Mouse (Mus musculus) gastrocnemius, adult 18-20 months (tissue): Measurements from ENCODE around the gene Uri1. TPM values are rescaled to one million over a fixed set of nuclear protein-coding genes. Genes with fewer than 3 reads are reported as not detected.

Experiments
- DNase-seq: peaks from one replicate; pipeline ENCODE4 v3.0.0; 2021; ENCODE audit warnings: low spot score
- long read RNA-seq, 2 experiments: library from polyadenylated mRNA; stranded (forward); transcript quantifications; one replicate each; pipeline ENCODE4 v2.0.0; 2021
- total RNA-seq, 2 experiments: library from RNA; stranded (reverse); gene quantifications; 2 replicates each; pipeline ENCODE4 v1.2.3; 2021

Uri1 gene
- 10 to 100 TPM; 29.4 to 30.3 TPM for total RNA-seq
- long read RNA-seq, experiment 1, transcript Uri1-201 (11 exons, 3,441 nt), result major isoform, 71 of 82 reads
- long read RNA-seq, experiment 1, partial matches to known transcripts, result 1 of 82 reads
- long read RNA-seq, experiment 1, other reads (novel, unspliced or antisense), result 10 of 82 reads
- long read RNA-seq, experiment 2, transcript Uri1-201 (11 exons, 3,441 nt), result major isoform, 79 of 91 reads
- long read RNA-seq, experiment 2, partial matches to known transcripts, result 4 of 91 reads
- long read RNA-seq, experiment 2, other reads (novel, unspliced or antisense), result 8 of 91 reads

DNA sequence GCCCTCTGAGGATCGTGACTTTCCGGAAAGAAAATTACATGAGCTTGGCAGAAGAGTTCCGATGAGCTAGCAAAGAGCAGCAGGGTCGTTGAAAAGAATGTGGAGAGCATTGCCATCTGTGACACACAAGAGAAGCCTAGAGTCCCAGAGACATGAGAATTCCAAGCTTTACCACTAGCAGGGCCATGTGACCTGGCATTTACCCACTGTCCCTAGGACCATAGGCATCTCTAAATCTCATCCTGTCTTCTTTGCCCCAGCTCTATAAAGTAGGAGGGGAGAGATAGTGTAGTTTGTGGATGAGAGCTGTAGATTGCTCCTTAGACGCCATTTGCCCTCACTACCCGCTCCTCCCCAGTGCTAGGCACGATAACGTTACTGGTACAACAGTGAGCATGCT is at the start of gene Uri1:
Gene Uri1 (minus strand): TSS at position 101 of the 400 bp plus-strand sequence.
- DNase-seq, result no peak

DNA sequence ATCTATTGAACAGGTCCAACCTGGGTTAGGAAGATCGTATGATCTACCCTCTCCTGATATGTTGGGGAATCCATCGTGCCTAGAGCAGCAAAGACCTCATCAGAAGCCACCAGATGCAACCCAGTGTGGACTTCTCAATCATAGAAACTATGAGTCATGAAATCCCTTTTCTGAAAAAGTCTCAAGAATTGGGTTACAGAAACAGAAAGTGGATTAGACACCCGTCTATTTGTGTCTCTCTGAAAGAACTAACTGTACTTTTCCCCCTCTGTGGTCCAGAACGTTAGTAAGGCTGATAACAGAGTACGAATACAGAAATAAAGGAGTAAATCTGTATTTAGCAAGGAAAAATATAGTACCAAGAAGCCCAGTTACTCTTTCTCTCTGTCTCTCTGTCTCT is 47.7 kb upstream of the Uri1 start:
- no peak for DNase-seq

DNA sequence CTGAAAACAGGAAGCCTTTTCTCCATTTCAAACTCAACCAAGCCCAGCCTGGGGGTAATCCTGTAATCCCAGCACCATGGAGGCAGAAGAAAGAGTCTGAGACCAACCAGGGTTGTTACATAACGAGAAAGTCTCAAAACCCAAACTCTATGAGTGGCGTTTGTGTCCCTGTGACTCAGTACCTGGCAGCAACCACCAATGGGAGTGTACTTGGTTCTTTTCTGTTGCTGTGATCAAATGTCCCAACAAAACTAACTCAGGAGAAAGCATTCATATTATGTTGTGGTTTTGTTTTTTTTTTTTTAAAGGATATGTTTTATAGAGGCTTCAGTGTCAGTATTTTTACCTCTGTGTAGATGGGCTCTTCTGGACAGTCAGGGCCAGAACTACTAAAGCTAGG is 47.3 kb upstream of the Uri1 start:
- no peak for DNase-seq

DNA sequence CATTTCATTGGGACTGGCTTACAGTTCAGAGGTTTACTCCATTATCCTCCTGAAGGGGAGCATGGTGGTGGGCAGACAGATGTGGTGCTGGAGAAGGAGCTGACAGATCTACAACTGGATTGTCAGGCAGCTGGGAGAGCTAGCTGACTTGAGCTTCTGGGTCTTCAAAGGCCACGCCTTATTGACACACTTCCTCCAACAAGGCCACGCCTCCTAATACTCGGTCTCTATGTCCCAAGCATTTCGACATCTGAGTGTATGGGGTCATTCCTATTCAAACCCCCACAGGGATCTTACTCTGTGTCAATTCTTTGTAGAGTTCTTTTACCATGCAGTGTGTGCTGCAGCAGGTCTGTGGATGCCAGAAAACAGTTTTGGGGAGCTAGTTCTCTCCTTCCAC is 41.1 kb upstream of the Uri1 start:
- no peak for DNase-seq

DNA sequence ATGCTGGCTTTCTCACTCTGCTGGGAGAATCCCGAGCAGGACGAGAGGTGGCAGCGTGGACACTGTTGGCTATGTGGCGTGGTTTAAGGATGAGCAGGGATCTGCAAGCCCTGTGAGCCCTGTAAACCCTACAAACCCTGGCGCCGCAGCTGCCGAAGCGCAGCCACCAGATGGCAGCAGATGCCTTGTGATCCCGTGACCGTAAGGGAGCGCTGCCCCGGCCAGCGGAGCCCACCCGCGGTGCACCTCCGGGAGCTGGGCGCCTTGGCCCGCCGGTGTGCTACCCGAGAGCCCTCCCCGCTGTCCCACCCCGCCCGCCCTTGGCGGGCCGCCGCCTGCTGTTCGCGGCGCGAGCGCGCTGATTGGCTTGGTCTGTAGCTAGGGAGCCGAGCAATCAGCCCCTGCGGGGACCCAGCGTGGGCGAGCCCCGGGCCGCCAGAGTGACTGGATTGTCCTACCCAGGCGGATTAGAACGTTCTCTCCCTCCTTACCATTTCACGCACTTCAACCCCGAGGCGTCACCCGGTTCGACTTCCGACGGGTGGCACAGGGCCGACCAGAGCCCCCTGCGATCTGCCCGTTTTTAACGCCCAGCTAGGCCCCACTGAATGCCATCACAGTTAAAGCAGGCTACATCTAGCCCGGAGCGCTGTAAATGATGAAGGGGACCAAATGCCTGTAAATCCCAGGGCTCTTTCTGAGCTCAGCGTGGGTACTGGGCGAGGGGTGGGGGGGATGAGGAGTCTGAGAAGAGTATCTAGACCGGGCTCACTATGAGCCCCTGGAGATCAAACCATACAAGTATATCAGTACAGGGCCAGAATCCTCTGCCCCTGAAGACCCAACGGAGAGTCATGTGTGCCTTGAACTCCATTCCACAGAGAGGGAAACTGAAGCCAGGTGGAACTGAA is 38.0 kb upstream of the Uri1 start:
- DNase-seq, result peak; percentile 91

DNA sequence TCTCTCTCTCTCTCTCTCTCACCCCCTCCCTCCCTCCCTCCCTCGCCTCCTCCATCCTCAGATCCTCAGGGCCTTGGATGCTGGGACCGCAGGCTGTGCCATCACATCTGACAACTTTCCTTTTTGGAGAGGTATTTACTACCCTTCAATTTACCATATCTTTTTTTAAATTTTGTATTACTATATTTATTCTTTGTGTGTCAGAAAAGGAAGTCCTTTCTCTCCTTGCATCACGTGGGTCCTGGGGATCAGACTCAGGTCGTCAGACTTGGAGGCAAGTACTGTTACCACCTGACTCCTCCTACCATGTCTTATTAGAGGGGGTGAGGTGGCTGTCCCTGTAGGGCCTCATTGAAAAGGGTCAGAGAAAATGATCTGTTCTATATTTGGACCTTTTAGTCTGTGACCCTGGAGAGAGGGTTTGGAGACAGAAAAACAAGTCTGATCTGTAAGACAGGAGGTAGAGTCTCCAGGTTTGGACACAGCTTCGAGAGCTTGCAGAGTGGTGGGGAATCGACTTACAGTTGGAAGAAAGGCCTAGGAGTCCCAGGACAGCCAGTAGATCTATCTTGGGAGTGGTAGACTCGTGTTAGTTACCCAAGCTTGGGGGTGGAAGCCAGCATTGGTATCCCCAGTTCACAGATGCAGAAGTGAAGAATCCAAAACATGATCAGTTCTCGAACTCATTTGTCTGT is 36.4 kb upstream of the Uri1 start:
- peak; percentile 55 for DNase-seq

DNA sequence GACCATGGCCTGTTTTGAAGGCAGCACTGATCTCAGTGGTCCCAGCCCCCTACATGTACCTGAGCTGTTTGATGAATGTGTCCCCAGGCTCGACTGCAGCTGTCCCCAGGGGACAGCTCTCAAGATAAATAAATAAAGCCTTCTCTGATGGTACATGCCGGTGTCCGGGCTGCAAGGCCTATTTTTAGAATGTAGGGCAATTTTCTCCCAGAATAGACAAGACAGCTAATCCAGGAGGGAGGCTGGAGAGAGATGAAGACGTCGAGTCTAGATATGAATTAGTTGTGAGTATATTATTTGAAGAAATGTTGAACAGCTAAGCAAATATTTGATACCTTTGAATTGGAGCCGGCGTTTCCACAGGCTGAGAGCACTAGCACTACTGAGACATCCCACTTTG is 35.7 kb upstream of the Uri1 start:
- DNase-seq, result peak; percentile 62

DNA sequence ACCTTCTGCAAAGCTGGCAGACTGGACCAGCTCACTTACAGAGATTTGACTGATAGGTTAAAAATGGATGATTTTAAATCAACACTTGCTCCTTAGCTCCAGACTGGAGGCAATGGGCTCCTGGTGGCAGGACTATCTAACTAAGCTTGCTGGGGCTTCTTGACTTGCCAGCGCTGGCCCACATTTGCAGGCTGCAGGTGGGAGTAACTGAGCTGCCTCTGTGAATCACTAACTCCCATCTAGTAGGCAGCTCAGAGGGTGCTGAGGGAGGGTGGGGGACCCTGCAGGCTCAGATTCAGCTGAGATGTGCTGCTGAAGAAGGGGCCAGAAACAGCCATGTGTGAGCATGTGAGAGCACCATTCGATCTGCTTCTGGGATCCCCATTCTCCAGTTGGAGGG is 32.6 kb upstream of the Uri1 start:
- DNase-seq, result no peak

DNA sequence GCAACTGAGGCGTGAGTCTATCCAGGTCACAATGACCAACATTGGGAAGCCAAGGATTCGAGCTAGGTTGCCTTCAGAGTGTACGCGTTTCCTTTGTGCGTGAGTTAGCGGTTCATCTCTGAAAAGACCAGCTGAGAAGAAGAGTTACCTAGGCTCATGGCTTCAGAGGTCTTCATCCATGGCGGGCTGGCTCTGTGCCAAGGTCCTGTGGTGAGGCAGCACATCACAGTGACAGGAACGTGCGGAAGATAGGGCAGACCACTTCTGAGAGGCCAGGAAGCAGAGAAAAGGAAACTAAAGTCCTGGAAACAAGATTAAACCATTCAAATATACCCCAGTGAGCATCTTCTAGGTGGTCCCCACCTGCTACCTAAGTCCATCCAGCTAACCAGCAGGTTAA is 30.9 kb upstream of the Uri1 start:
- DNase-seq, result no peak

DNA sequence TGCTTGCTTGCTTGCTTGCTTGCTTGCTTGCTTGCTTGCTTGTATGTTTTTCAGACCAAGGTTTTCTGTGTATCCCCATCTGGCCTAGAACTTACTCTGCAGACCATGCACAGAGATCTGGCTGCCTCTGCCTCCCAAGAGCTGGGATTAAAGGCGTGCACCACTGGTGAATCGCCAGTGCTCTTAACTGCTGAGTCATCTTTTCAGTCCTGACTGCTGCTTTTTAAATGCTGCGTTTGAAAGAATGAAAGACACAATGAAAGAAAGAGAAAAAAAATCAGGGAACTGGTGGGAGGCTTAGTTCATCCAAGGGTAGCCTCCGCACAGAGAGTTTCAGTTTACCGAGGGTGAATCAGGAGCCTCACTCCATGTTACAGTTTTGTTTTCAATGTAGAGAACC is 23.9 kb upstream of the Uri1 start:
- DNase-seq, result no peak

DNA sequence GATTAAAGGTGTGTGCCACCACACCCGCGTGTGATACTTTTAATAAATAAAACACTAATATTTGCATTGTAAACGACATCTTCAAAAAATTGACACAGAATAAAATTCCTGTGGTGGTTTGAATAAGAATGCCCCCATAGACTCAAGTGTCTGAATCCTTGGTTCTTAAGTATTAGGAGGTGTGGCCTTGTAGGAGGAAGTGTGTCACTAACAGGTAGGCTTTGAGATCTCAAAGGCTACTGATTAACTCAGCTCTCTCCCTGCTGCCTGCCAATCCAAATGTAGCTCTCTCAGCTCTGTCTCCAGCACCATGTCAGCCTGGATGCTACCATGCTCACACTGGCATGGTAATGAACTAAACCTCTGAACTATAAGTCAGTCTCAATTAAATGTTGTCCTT is 17.9 kb upstream of the Uri1 start:
- no peak for DNase-seq

DNA sequence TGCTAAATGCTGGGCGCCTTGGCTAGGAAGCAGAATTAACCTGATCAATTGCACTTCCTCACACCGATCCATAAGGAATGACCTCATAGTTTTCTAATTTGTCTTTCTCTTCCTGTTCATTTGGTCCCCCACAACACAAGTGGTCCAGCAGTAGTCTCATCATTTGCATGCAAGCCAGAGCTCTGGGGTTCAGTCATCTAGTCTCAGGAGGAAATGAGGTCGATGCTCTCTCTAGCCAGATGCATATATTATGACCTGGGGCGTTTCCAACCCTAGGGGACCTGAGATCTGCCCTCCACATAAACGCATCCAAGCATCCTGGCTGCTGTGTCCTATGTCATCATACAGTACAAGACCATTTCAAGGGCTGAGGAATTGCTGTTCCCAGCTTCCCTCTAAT is 14.2 kb upstream of the Uri1 start:
- no peak for DNase-seq

DNA sequence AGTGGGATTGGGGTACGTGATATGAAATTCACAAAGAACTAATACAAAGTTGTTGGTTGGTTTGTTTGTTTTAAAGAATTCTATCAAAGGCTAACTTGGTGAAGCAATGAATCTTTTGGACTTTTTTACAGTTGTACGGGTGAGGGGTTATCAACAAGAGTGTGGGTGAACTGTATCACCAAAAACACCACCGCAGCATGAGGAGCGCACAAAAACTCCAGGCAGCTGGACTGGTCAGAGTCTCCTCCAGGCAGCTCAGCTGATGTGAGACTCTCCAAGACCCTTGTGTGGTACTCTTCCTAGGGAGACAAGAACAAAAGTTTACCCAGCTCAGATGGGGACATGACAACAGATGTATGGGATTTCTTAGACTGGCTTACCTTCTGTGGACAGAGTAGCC is 7.8 kb upstream of the Uri1 start:
- DNase-seq, result no peak

DNA sequence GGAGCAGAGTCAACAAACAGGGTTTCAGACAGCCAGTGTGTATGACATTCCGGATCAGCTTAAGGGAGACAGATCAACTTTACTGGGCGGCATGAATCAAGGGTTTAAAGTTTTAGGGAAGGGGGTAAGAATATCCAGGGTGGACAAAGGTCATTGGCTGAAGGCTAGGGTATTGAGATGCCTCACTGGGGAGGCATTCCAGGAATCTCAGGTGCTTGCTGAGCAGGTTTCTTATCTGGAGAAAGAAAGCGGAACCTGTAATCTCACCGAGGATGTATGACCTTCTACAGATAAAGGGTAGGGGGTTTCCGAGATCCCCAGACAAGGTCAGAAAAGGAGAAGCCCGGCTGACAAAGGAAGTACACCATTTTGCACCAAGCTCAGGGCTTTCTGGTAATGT is 7.3 kb upstream of the Uri1 start:
- no peak for DNase-seq

DNA sequence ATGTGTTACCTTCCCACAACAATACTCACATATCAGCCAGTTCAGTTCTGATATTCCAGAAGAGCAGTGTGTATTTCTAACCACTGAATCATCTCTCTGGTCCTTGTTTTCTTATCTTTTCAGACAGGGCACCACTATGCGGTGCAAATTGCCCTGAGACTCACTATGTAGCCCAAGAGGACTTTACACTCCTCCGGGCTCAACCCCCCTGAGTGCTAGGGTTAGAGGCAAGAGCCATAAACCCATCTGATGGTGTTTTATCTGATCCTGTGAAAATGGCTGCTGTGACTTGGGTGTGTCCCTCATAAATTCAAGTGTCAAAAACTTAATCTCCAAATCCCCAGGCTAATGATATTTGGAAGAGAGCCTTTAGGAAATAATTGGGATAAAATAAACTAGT is 6.6 kb upstream of the Uri1 start:
- no peak for DNase-seq

DNA sequence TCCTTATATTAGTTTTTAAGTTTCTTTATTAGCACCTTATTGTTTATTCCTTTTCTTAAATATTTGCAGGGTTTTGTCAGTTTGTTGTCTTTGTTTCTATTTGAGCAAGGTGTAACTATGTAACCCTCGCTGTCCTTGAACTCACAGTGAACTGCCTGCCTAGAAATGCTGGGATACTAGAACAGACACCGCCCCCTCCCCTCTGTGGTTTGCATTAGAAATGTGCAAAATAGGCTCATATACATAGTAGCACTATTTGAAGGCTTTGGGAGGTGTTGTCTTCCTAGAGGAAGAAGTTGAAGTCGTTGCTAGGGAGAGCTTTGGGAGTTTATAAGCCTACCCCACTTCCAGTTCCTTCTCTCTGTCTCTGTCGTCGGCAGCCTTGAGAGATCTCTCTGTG is 5.7 kb upstream of the Uri1 start:
- no peak for DNase-seq

DNA sequence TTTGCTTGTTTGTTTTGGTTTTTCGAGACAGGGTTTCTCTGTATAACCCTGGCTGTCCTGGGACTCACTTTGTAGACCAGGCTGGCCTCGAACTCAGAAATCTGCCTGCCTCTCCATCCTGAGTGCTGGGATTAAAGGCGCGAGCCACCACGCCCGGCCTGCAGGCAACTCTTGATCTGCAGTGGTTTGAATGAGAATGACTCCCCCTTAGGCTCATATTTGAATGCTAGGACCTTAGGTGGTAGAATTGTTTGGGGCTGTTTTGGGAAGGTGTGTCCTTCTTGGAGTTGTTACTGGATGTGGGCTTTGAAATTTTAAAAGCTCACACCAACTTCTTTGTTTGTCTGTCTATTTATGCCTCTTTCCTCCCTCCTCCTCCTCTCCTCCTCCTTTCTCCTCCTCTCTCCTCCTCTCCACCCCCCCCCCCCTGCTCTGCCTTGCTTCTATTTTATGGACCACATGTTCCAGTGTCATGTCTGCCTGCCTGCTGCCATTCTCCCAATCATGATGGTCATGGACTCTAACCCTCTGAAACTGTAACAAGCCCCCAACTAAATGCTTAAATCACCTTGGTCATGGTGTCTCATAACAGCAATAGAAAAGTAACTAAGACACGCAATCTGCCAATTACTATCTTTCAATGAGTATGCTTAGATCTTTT is 4.7 kb upstream of the Uri1 start:
- no peak for DNase-seq

DNA sequence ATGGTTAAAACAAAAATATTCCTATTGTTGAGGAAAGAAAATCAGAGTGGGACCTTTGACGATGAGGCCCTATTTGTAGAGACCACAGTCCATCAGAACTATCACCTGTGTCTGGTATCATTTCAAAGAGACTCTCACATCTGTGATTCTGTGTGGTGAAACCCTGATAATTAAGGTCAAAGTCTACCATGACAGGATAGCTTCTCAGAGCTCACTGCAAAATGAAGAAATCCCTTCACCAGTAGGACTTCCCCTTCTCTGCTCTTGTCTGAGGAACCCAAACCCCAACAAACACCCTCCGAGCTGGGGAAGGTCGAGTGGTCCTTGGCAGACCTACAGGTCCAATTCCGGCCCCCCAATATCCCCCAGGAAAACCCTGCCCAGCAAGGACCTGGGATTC is 1.5 kb upstream of the Uri1 start:
- DNase-seq, result no peak

DNA sequence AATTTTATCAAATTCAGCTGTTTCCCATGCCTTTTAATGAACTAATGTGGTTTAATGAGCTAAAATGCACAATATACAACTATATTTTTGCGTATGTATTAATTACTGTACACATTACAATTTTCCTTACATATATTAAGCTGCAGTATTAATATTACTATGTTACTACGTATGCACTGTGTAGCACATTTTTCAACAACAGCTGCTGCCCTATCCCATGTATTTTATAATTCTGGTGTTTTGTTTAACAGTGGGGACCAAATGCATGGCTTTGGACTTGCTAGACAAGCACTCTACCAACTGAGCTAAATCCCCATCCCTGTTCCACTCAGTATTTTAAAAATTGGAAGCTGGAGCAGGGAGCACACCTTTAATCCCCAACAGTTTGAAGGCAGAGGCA is 3.6 kb downstream of the Uri1 start:
- no peak for DNase-seq

DNA sequence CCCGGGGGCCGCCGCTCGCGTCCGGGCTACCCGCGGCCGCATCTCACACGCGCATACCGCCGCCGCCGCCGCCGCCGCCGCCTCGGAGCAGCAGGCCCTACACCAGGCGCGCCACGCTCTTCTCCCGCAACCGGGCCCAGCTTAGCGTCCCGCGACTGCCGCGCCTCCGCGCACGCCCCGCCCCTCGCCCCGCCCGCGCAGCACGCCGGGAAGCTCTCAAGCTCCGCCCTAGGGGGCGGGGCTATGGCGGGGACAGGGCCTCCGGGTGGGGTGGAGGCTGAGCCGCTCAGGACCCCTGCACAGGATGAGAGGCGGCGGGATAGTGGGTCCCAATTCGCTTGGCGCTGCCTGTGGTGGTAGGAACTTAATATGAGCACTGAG is 4.0 kb downstream of the Uri1 start:
- DNase-seq, result peak; percentile 87

DNA sequence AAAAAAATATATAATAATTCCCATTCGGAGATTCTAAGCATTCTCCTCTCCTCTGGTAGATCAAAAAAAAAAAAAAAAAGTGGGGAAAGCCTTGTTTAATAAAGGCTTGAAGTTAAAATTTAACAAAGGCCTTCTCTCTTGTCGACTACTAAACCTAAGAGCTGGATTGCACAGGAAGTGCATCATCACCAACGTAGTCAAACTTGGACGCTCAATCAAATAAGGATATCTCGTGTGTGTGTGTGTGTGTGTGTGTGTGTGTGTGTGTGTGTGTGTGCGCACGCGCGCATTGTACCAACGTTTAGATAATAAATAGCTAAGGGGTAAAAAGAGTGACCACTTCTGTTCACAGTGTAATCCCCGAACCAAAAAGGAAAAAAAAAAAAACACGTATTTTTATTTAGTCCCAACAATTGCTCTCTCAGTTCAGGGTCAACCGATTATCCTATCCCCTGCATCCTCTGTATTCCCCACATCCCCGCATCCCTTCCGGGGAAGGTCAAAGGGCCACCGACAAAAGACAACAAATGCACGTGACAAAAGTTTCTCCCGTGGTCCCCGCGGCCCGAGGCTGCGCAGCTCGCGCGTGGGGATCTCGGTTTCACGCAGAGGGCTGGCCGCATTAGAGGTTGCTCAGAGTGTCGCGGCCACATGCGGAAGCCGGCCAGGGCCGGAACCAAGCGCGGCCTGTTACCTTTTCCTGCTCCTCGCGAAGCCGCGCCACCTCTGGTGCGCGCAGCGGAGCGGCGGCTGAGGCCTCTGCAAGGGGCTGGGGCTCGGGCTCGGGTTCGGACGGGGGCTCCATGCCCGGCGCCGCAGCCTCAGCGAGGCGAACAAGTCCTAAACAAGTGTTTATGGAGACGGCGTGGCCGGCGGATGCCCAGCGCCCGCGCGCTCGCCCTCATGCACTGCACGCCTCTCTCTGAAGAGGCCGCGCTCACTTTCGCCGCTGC is 4.7 kb downstream of the Uri1 start:
- DNase-seq, result peak; percentile 59
